In genomic region chr5:117099008-117099407, GRCm38 (mm10) we compare ENCODE assay signal across 1 mouse cellular context.
A peak's percentile ranks its signal among the peaks of the same experiment; 100 is the strongest.
TF ChIP-seq lines count a peak whose summit lies in the region.

No protein-coding gene starts in this region.

TF ChIP-seq in MEL, 35 proteins besides CTCF, POLR2A, EP300 and RAD21:
- TF ChIP-seq ZNF384 (IDR thresholded peaks at IDR 0.05; ENCODE audit: low read depth, low read length) (no peak), TAL1 (IDR thresholded peaks at IDR 0.05; ENCODE audit: low read length) (no peak), NELFE (IDR thresholded peaks at IDR 0.05; ENCODE audit: low read depth, low read length) (no peak), MAX (IDR thresholded peaks at IDR 0.05; ENCODE audit: low read length) (no peak), MEF2A (IDR thresholded peaks at IDR 0.05; ENCODE audit: extremely low read depth, insufficient replicate concordance, low read depth, low read length, poor library complexity, severe bottlenecking) (no peak), MXI1 (IDR thresholded peaks at IDR 0.05; ENCODE audit: low read depth, low read length) (no peak), MAFK (IDR thresholded peaks at IDR 0.05; ENCODE audit: borderline replicate concordance, low read depth, low read length) (peak; percentile 75), CHD1 (IDR thresholded peaks at IDR 0.05; ENCODE audit: low read depth, low read length) (no peak), SMC3 (IDR thresholded peaks at IDR 0.05; ENCODE audit: low read depth, low read length) (no peak)
